Mouse (Mus musculus) c-Kit-positive CD71-negative TER-119-negative erythroid progenitor cells, embryonic 14.5 days (primary cell): ENCODE data around the gene Gpr50.
A peak's percentile ranks its signal among the peaks of the same experiment; 100 is the strongest.

Experiments used
- DNase-seq: peaks from one replicate; pipeline ENCODE4 v3.0.0-alpha.2; 2013; ENCODE audit warnings: low read depth

Gpr50 gene

GRCm38 (mm10) chrX:71663374-71663773 lies at the start of gene Gpr50:
Gene Gpr50, plus strand, starts transcription at chrX:71663667.
- DNase-seq, result no peak

- DNase-seq, result no peak
Observed at GRCm38 (mm10) chrX:71622286-71622685, 41.2 kb upstream of the Gpr50 start.

DNA sequence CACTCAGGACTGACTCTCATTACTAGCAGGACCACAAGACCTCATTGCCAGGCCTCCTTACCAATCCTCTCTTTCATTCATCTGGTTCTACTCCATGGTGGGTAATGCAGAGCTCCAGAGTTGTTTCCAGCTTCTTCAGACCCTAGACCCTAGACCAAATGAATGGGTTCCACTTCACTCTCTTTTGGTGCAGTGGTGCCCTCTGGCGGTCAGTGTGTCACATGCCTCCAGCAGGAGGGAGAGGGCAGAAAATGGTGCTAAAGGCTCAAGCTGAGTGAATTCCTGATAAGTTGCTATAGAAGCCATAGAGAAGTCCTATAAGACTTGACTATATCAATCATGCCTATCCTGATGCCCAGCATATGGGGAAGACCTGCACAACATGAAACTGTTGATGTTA lies 39.6 kb upstream of the Gpr50 start:
- DNase-seq, result peak; percentile 43

DNA sequence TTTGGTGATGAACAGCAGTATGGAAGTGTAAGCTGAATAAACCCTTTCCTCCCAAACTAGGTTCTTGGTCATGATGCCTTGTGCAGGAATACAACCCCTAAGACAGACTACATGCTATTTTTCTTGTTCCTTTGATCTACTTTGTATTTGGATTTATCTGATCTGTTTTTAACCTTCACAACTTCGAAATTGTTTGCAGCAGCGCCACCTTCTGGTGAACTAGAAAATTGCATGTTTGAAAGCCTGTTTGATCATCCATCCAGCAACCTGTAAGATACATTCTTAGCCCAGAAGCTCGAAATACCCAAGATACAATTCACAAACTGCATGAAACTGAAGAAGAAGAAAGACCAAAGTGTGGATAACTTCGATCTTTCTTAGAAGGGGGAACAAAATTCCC lies 35.2 kb upstream of the Gpr50 start:
- DNase-seq, result peak; percentile 42

GRCm38 (mm10) chrX:71630709-71631108 lies 32.8 kb upstream of the Gpr50 start:
- DNase-seq, result no peak

DNA sequence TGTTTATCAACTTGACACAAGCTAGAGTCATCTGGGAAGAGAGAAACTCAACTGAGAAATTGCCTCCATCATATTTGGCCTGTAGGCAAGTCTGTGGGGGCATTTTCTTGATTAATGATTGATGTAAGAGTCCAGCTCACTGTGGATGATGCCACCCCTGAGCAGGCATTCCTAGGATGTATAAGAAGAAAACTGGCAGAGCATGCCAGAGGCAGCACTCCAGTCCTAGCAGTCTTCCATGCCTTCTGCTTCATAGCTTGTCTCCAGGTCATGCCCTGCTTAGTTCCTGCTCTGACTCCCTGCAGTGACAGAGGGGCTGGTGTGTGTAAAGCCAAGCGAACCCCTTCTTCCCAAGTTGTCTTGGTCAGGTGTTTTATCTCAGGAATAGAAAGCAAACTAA lies 32.3 kb upstream of the Gpr50 start:
- no peak for DNase-seq

- peak; percentile 12 for DNase-seq
Observed at GRCm38 (mm10) chrX:71647958-71648357, 15.5 kb upstream of the Gpr50 start.

GRCm38 (mm10) chrX:71648434-71648833 lies 15.0 kb upstream of the Gpr50 start:
- no peak for DNase-seq

DNA sequence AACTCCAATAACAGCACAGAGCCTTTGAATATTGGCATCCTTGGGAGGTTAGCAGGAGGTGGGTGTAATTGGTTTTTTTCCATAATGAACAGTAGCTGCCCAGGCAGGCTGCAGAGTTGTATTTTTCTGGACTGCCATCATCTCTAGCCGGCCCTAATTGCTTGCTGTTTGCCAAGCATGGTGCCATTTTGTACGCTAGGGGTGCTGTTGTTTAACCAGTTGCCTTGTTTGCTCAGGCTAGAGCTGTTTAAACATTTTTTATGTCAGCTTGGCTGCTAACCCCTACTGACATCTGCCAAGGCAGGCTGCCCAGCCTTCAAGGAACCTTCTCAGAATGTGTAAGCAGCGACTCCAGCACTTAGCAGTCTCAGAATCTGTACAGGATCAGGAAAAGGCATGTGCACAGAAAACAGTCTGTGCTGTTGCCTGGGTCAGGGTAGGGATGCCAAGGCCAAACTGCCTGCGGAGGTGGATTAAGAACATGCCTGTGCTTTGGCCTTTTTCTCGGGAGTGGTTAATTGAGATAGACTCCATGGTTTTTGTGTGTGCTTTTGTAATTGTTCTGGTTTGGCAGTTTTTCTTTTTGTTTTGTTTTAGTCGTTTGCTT lies 14.5 kb upstream of the Gpr50 start:
- no peak for DNase-seq

DNA sequence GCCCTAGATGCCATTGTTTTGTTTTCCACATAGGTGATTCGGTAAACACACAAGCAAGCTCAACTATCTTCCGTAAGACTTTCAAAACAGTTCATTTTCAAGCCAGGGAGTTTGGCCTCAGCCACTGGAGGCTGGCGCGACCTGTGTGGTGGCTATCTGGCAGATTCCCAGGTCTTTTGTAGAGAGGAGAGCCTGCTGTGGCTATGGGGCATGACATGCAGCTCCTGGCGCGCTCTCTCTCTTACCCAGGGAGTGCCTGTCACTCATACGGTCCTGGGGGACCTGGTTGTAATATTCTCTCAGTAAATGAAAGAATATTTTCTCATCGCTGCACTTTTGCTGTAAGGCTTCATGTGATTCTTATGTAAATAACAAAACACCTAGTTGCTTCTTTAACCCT lies 13.5 kb upstream of the Gpr50 start:
- no peak for DNase-seq

GRCm38 (mm10) chrX:71661794-71662193 lies 1.7 kb upstream of the Gpr50 start:
- DNase-seq, result no peak

GRCm38 (mm10) chrX:71663871-71664687 lies 612 bp downstream of the Gpr50 start:
- no peak for DNase-seq

GRCm38 (mm10) chrX:71664688-71665026 lies 1.2 kb downstream of the Gpr50 start:
- no peak for DNase-seq

GRCm38 (mm10) chrX:71670254-71670653 lies 6.8 kb downstream of the Gpr50 start:
- no peak for DNase-seq

DNA sequence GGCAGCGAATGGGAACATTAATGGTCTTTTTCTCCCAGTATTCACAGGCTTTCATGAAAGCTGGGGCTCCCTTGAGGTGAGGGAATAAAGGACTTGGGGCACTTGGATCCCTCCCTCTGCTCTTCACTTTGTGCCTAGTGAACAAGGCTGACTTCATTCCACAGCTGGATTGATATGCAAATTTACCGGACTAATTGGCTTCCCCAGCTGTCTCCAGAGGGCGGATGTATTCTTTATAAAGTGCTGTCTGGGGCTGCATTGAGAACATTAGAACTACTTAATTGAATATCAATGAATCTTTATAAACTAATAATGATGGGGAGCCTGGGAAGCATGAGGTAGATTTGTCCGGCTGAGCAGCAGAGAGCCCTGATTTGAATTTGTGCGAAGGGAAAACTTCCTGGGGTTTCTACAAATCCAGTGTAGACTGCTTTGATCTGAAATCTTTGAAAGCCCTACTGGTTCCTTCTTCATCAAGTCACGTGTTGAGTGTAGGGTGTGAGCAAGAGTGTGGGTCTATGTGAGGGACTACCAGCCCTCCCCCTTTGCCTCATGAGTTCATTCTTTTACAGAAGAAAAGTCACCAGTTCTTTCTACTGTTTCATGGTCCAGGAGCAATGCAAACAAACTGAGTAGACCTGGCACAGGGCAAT lies 37.5 kb downstream of the Gpr50 start:
- no peak for DNase-seq
